Mouse (Mus musculus): ENCODE data around the gene Vegfb. TPM values are rescaled to one million over a fixed set of nuclear protein-coding genes. Genes with fewer than 3 reads are reported as not detected.

Vegfb gene
- polyA plus RNA-seq (2012; rRNA removed): 34.7 and 47.7 TPM in 2 replicates

GRCm38 (mm10) chr19:6987061-6987903, at the start of gene Vegfb:
TSS of gene Vegfb (minus strand) at chr19:6987651.

GRCm38 (mm10) chr19:7019191-7019590, 31.7 kb upstream of the Vegfb start, which contains the start of gene Fermt3:
TSS of gene Fermt3 (minus strand) at chr19:7019469.

GRCm38 (mm10) chr19:6996006-6996405, 8.6 kb upstream of the Vegfb start, which contains the start of the genes Nudt22 and Trpt1:
TSS of gene Nudt22 (minus strand) at chr19:6996117.
TSS of gene Trpt1 (plus strand) at chr19:6996131.

GRCm38 (mm10) chr19:6992011-6992858, 4.8 kb upstream of the Vegfb start, which contains the start of gene Dnajc4:
TSS of gene Dnajc4 (minus strand) at chr19:6992572.

GRCm38 (mm10) chr19:6980381-6981093, 6.9 kb downstream of the Vegfb start, which contains the start of gene Fkbp2:
TSS of gene Fkbp2 (minus strand) at chr19:6980501.

GRCm38 (mm10) chr19:6975537-6976521, 11.6 kb downstream of the Vegfb start, which contains the start of gene Plcb3:
TSS of gene Plcb3 (minus strand) at chr19:6976470.

GRCm38 (mm10) chr19:6974211-6975205, 12.9 kb downstream of the Vegfb start, which contains the start of gene Ppp1r14b:
TSS of gene Ppp1r14b (plus strand) at chr19:6974968.

GRCm38 (mm10) chr19:6942249-6942691, 45.2 kb downstream of the Vegfb start, which contains the start of gene Gpr137:
TSS of gene Gpr137 (minus strand) at chr19:6942480.

GRCm38 (mm10) chr19:6941372-6942248, 45.8 kb downstream of the Vegfb start, which contains the start of gene Bad:
TSS of gene Bad (plus strand) at chr19:6941861.

GRCm38 (mm10) chr19:6934195-6934977, 53.1 kb downstream of the Vegfb start, which contains the start of gene Kcnk4:
TSS of gene Kcnk4 (minus strand) at chr19:6934515.

Other genes with a start within 250 kb of the Vegfb start
- 11.6 and 12.8 TPM in 2 replicates for gene Rps6ka4, start 147.0 kb downstream of the Vegfb start, polyA plus RNA-seq (2012; rRNA removed)
- 0.70 and 0.73 TPM in 2 replicates for gene Ccdc88b, start 129.4 kb downstream of the Vegfb start, polyA plus RNA-seq (2012; rRNA removed)
- 126 and 130 TPM in 2 replicates for gene Trmt112, start 78.0 kb downstream of the Vegfb start, polyA plus RNA-seq (2012; rRNA removed)
- 225 and 266 TPM in 2 replicates for gene Prdx5, start 77.5 kb downstream of the Vegfb start, polyA plus RNA-seq (2012; rRNA removed)
- 34.4 and 35.8 TPM in 2 replicates for gene Esrra, start 65.8 kb downstream of the Vegfb start, polyA plus RNA-seq (2012; rRNA removed)
- 2.1 and 3.5 TPM in 2 replicates for gene Catsperz, start 62.3 kb downstream of the Vegfb start, polyA plus RNA-seq (2012; rRNA removed)
- 6.2 and 7.6 TPM in 2 replicates for gene Kcnk4, start 53.1 kb downstream of the Vegfb start, polyA plus RNA-seq (2012; rRNA removed)
- 75.7 and 84.2 TPM in 2 replicates for gene Bad, start 45.8 kb downstream of the Vegfb start, polyA plus RNA-seq (2012; rRNA removed)
- gene Gpr137, start 45.2 kb downstream of the Vegfb start, polyA plus RNA-seq (2012; rRNA removed): 70.7 and 71.6 TPM in 2 replicates
- 335 and 363 TPM in 2 replicates for gene Ppp1r14b, start 12.7 kb downstream of the Vegfb start, polyA plus RNA-seq (2012; rRNA removed)
- 19.4 and 21.4 TPM in 2 replicates for gene Plcb3, start 11.2 kb downstream of the Vegfb start, polyA plus RNA-seq (2012; rRNA removed)
- gene Fkbp2, start 7.2 kb downstream of the Vegfb start, polyA plus RNA-seq (2012; rRNA removed): 93.3 and 98.7 TPM in 2 replicates
- gene Dnajc4, start 4.9 kb upstream of the Vegfb start, polyA plus RNA-seq (2012; rRNA removed): 22.8 and 25.8 TPM in 2 replicates
- 11.8 and 14.1 TPM in 2 replicates for gene Nudt22, start 8.5 kb upstream of the Vegfb start, polyA plus RNA-seq (2012; rRNA removed)
- gene Trpt1, start 8.5 kb upstream of the Vegfb start, polyA plus RNA-seq (2012; rRNA removed): 19.0 and 20.4 TPM in 2 replicates
- gene Fermt3, start 31.8 kb upstream of the Vegfb start, polyA plus RNA-seq (2012; rRNA removed): 2.9 and 3.5 TPM in 2 replicates
- gene Stip1, start 52.3 kb upstream of the Vegfb start, polyA plus RNA-seq (2012; rRNA removed): 142 and 148 TPM in 2 replicates
- gene Macrod1, start 69.2 kb upstream of the Vegfb start, polyA plus RNA-seq (2012; rRNA removed): 8.4 and 10.0 TPM in 2 replicates
- gene Flrt1, start 118.1 kb upstream of the Vegfb start, polyA plus RNA-seq (2012; rRNA removed): 2.8 and 3.1 TPM in 2 replicates
- gene Otub1, start 218.7 kb upstream of the Vegfb start, polyA plus RNA-seq (2012; rRNA removed): 165 and 184 TPM in 2 replicates
- 639 and 643 TPM in 2 replicates for gene Cox8a, start 230.0 kb upstream of the Vegfb start, polyA plus RNA-seq (2012; rRNA removed)